Mouse (Mus musculus) olfactory bulb, adult 2 months (tissue): ENCODE data around the gene Lrrn2.

Experiments used
- CTCF ChIP-seq: fragments of 200-500 bp; IDR thresholded peaks from 2 replicates; pipeline ENCODE4 v1.5.1; 2012; ENCODE audit warnings: low read depth, mild to moderate bottlenecking, low read length, moderate library complexity; ENCODE audit not compliant: insufficient read depth
- POLR2A ChIP-seq: fragments of 200-500 bp; IDR thresholded peaks from 2 replicates; pipeline ENCODE4 v1.6.1; 2012; ENCODE audit warnings: mild to moderate bottlenecking, low read depth, low read length, moderate library complexity; ENCODE audit not compliant: insufficient read depth

- TF ChIP-seq CTCF = no peak
- TF ChIP-seq POLR2A = no peak
Observed at GRCm38 (mm10) chr1:132968659-132969058, 88.6 kb downstream of the Lrrn2 start.
